Mouse (Mus musculus): ENCODE data around the gene Prr15l. TPM values are rescaled to one million over a fixed set of nuclear protein-coding genes. Genes with fewer than 3 reads are reported as not detected.

Prr15l gene
- total RNA-seq, 2 experiments from 2014 or later: not detected

GRCm38 (mm10) chr11:96950767-96951166 lies 22.9 kb downstream of the Prr15l start:
- DNase-seq: no peak

- DNase-seq: no peak
These were observed 24.5 kb downstream of the Prr15l start for GRCm38 (mm10) chr11:96952426-96952825.

- no peak for DNase-seq
These were observed 25.0 kb downstream of the Prr15l start for GRCm38 (mm10) chr11:96952896-96953295.

- no peak for DNase-seq
These were observed 27.2 kb downstream of the Prr15l start for GRCm38 (mm10) chr11:96955094-96955493.

- no peak for DNase-seq
These were observed 28.3 kb downstream of the Prr15l start for GRCm38 (mm10) chr11:96956009-96956724.

- no peak for DNase-seq
These were observed 29.3 kb downstream of the Prr15l start for GRCm38 (mm10) chr11:96957061-96957805.

GRCm38 (mm10) chr11:96963580-96963979 lies 35.7 kb downstream of the Prr15l start:
- peak; percentile 86 to 89 for DNase-seq

GRCm38 (mm10) chr11:96966172-96966571 lies 38.3 kb downstream of the Prr15l start:
- no peak for DNase-seq

- no peak for DNase-seq
These were observed 39.1 kb downstream of the Prr15l start for GRCm38 (mm10) chr11:96966914-96967543.

- DNase-seq: no peak
These were observed 39.8 kb downstream of the Prr15l start for GRCm38 (mm10) chr11:96967544-96968269.

GRCm38 (mm10) chr11:96968476-96968875 lies 40.6 kb downstream of the Prr15l start:
- no peak for DNase-seq

GRCm38 (mm10) chr11:96969280-96969722 lies 41.4 kb downstream of the Prr15l start:
- no peak for DNase-seq

GRCm38 (mm10) chr11:96969746-96970145 lies 41.8 kb downstream of the Prr15l start:
- DNase-seq: no peak

- no peak for DNase-seq
These were observed 42.4 kb downstream of the Prr15l start for GRCm38 (mm10) chr11:96970341-96970740.

GRCm38 (mm10) chr11:96972906-96973305 lies 45.0 kb downstream of the Prr15l start:
- no peak for DNase-seq

- no peak for DNase-seq
These were observed 45.6 kb downstream of the Prr15l start for GRCm38 (mm10) chr11:96973426-96973964.

GRCm38 (mm10) chr11:96974813-96975212 lies 46.9 kb downstream of the Prr15l start:
- DNase-seq: no peak

- DNase-seq: no peak
These were observed 47.8 kb downstream of the Prr15l start for GRCm38 (mm10) chr11:96975511-96976378.

GRCm38 (mm10) chr11:96976379-96976687 lies 48.4 kb downstream of the Prr15l start:
- no peak for DNase-seq

- DNase-seq: peak; percentile 85
These were observed 49.1 kb downstream of the Prr15l start for GRCm38 (mm10) chr11:96976911-96977591.
